Mouse (Mus musculus) kidney, adult 2 months (tissue): ENCODE measurements around the gene Ly86.

Experiments
- CTCF ChIP-seq: fragments of 200-500 bp; conservative IDR thresholded peaks from 2 replicates; pipeline ENCODE4 v1.5.1; 2011; ENCODE audit warnings: low read depth, mild to moderate bottlenecking, control low read depth, low read length, moderate library complexity, mixed read lengths; ENCODE audit not compliant: insufficient read depth, insufficient read length
- POLR2A ChIP-seq: fragments of 200-500 bp; IDR thresholded peaks from one replicate; pipeline ENCODE4 v1.6.1; 2011; ENCODE audit warnings: low read depth, low read length, control low read depth

GRCm38 (mm10) chr13:37454356-37454755, 109.3 kb downstream of the Ly86 start:
- no peak for TF ChIP-seq POLR2A
- no peak for TF ChIP-seq CTCF
